Mouse (Mus musculus) lung, postnatal 36 days (tissue): ENCODE results near the gene Mup3.
A peak's percentile ranks its signal among the peaks of the same experiment; 100 is the strongest.
"Not testable (repeated sequence)": the region's sequence is repeated elsewhere in the genome, so short reads cannot be mapped to it uniquely, and the experiment has no call there.

ENCODE experiments used
- DNase-seq: peaks from one replicate; pipeline ENCODE4 v3.0.0; 2022; ENCODE audit warnings: mixed read lengths

Mup3 gene

DNA sequence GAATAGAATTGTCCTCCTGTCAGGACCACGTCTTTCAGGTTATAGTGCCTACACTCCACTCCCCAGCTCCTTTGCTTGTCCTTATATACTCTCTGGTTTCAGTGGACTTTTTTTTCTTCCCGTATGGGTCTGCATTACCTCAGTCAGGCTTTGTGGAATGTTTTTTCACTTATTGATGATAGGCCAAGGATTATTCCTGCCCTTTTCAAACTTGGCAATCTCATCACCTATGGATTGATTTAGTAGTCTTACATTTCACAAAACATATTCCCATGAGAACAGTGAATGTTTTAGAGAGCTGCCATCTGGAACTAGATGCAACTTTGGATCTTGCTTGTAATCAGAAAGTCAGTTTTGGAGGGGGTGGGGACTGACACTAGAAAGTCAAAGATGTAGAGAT, at the start of gene Mup3:
Gene Mup3 (minus strand): TSS at position 102 of the 400 bp plus-strand sequence.
- no peak for DNase-seq

- DNase-seq = peak; percentile 59
These were observed 46.6 kb upstream of the Mup3 start for GRCm38 (mm10) chr4:62133706-62134105.

GRCm38 (mm10) chr4:62103366-62103765, 16.2 kb upstream of the Mup3 start:
- peak; percentile 34 for DNase-seq

GRCm38 (mm10) chr4:62087953-62088352, 811 bp upstream of the Mup3 start:
- no peak for DNase-seq

DNA sequence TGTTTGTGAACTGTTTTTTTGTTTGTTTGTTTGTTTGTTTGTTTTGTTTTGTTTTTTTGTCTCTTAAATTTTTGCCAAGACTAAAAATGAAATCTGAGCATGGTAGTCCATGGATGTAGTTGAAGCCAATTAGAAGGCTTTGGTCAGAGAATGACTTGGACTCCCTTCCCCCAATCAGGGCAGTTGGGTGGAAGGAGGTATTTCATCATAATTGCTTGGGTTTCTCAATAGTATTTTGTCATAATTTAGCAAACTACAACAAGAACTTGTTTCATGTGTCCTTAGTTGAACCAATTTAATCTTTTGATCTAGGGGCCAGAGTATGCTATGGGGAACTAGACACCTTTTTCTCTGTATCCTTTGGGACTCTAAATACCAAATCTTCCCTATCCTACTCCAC, 4.4 kb downstream of the Mup3 start:
- no peak for DNase-seq

- DNase-seq = no peak
These were observed 12.0 kb downstream of the Mup3 start for GRCm38 (mm10) chr4:62075126-62075525.

DNA sequence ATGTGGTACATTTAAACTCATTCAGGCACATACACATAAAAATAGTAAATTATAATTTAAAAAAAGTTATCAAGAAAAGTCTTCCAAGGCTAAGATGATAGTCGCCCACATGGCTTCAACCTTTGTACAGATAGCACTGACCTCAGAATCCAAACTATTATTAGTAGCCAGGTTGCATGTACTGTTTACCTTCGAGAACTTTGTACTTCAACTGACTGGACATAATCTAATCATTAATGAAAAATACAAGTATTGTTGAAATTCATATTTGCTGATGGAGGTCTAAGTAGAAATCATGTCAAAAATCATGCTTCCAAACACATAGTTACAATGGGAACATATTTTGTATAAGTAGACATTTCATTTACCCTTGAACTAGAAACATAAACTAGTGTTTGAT, 32.4 kb downstream of the Mup3 start:
- DNase-seq = not testable (repeated sequence)

GRCm38 (mm10) chr4:62054058-62054457, 33.1 kb downstream of the Mup3 start, which contains the start of gene Mup20:
TSS of gene Mup20 (minus strand) at chr4:62054158.
- not testable (repeated sequence) for DNase-seq
